Mouse (Mus musculus): ENCODE data around the gene Jade2.

Jade2 gene

GRCm38 (mm10) chr11:51785926-51786325 is 71.5 kb downstream of the Jade2 start:
- no peak for DNase-seq

- DNase-seq, result no peak
These were observed 74.7 kb downstream of the Jade2 start for GRCm38 (mm10) chr11:51782721-51783120.

GRCm38 (mm10) chr11:51780773-51781267 is 76.6 kb downstream of the Jade2 start:
- DNase-seq, result no peak

DNA sequence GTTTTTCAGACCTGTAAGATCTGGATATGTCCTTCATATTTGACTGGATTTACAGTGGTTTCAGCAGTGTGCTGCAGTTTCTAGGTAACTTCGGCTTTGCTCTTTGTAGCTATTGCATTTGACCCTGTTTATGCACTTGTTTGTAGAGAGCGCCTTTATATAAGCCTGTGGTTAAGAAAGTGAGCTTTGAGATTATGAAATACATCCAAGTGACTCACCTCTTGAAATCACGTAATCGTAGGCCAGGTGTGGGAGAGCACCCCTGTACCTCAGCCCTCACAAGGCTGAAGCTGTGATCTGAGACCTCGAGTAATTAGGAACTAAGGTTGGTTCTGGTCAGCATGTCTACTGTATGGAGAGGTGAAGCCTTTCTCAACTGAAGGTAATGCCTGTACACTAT is 80.0 kb downstream of the Jade2 start:
- DNase-seq, result no peak

DNA sequence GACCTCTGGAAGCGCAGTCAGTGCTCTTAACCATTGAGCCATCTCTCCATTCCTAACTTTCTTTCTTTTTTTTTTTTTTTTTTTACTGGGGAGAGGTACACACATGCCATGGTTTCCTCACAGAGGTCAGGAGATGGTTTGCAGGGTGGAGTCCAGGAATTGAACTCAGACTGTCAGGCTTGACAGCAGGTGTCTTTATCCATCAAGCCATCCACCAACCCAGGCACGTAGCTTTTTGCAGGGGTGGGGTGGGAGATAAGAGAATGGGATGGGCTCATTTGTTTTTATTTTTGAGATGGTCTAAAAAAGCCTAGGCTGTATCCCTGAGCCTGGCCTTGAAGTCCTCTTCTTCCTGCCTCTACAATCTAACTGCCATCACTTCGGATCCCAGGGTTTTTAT is 81.9 kb downstream of the Jade2 start:
- DNase-seq, result no peak

GRCm38 (mm10) chr11:51768296-51768695 is 89.2 kb downstream of the Jade2 start:
- no peak for DNase-seq

- no peak for DNase-seq
These were observed 89.8 kb downstream of the Jade2 start for GRCm38 (mm10) chr11:51767579-51768220.

DNA sequence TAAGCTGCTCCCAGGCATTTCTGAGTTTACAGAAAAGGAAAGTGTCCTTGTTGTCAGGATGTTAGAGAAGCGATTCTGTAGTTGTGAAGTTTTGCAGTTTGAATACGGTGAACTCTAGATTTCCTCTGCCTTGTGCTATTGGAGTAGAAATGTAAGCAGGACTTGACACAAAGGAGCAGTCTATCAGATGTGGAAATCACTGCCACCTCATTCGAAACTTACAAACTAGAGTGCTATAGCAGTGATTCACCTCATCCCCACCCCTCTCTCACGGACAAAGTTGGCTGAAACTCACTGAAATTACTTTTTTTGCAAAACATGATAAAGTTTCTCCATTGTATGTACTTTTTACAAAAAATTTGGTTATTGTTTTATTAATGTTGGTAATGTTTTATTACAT is 92.6 kb downstream of the Jade2 start:
- no peak for DNase-seq

GRCm38 (mm10) chr11:51763955-51764354 is 93.5 kb downstream of the Jade2 start:
- no peak for DNase-seq

Measured in right cerebral cortex, postnatal 14 days (tissue).